Mouse (Mus musculus) G1E (cell line): ENCODE results near the gene Samd14.

ENCODE experiments used
- CTCF ChIP-seq: IDR thresholded peaks from 2 replicates; pipeline ENCODE4 v1.5.1; 2012; ENCODE audit warnings: low read depth, low read length, inconsistent platforms, mixed read lengths
- TAL1 ChIP-seq: conservative IDR thresholded peaks from 2 replicates; pipeline ENCODE4 v1.6.1; 2012; ENCODE audit warnings: low read depth, low read length, inconsistent platforms, mixed read lengths

DNA sequence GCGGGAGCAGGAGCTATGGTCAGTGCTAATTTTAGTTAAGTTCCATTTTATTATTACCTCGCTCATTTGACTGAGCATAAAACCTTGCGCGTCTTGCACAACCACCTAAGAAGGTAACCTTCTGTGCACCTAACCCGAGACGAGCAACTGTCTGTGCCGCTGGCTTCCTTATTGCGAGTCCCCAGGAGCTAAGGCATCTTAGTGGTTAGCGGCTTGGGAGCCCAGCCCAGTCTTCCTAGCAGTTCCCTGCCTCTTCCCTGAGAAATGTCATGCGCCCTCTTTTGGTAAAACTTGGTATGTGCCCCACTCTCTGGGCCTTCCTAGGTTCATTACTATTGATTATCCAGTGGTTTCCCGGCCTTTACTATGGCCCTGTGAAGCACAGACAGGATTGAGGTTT, 32.4 kb downstream of the Samd14 start:
- peak; percentile 51 for TF ChIP-seq CTCF
- no peak for TF ChIP-seq TAL1
